Mouse (Mus musculus): ENCODE results near the gene Cacna2d1.
A peak's percentile ranks its signal among the peaks of the same experiment; 100 is the strongest.

The Cacna2d1 gene

GRCm38 (mm10) chr5:15983354-15983753 lies 48.9 kb downstream of the Cacna2d1 start:
- no peak for DNase-seq (ENCODE audit: low spot score in 2 of 2)

GRCm38 (mm10) chr5:15985228-15985858 lies 50.9 kb downstream of the Cacna2d1 start:
- DNase-seq (ENCODE audit: low spot score in 2 of 2), result no peak

GRCm38 (mm10) chr5:15985901-15986300 lies 51.4 kb downstream of the Cacna2d1 start:
- no peak for DNase-seq (ENCODE audit: low spot score in 2 of 2)

GRCm38 (mm10) chr5:15991428-15992139 lies 57.1 kb downstream of the Cacna2d1 start:
- no peak for DNase-seq (ENCODE audit: low spot score in 2 of 2)

- no peak for DNase-seq (ENCODE audit: low spot score in 2 of 2)
Measured at GRCm38 (mm10) chr5:15993252-15993944, 58.9 kb downstream of the Cacna2d1 start.

- DNase-seq (ENCODE audit: low spot score in 2 of 2), result no peak
Measured at GRCm38 (mm10) chr5:15997190-15997589, 62.7 kb downstream of the Cacna2d1 start.

- no peak for DNase-seq (ENCODE audit: low spot score in 2 of 2)
Measured at GRCm38 (mm10) chr5:15997769-15998168, 63.3 kb downstream of the Cacna2d1 start.

GRCm38 (mm10) chr5:16000917-16001316 lies 66.4 kb downstream of the Cacna2d1 start:
- no peak for DNase-seq (ENCODE audit: low spot score in 2 of 2)

GRCm38 (mm10) chr5:16002431-16003063 lies 68.1 kb downstream of the Cacna2d1 start:
- no peak for DNase-seq (ENCODE audit: low spot score in 2 of 2)

GRCm38 (mm10) chr5:16004305-16004704 lies 69.8 kb downstream of the Cacna2d1 start:
- no peak for DNase-seq (ENCODE audit: low spot score in 2 of 2)

- no peak for DNase-seq (ENCODE audit: low spot score in 2 of 2)
Measured at GRCm38 (mm10) chr5:16006964-16007363, 72.5 kb downstream of the Cacna2d1 start.

GRCm38 (mm10) chr5:16013649-16014048 lies 79.2 kb downstream of the Cacna2d1 start:
- no peak for DNase-seq (ENCODE audit: low spot score in 2 of 2)

- no peak for DNase-seq (ENCODE audit: low spot score in 2 of 2)
Measured at GRCm38 (mm10) chr5:16014392-16014791, 79.9 kb downstream of the Cacna2d1 start.

GRCm38 (mm10) chr5:16024626-16025417 lies 90.3 kb downstream of the Cacna2d1 start:
- DNase-seq (ENCODE audit: low spot score in 2 of 2), result no peak

- no peak for DNase-seq (ENCODE audit: low spot score in 2 of 2)
Measured at GRCm38 (mm10) chr5:16028881-16029280, 94.4 kb downstream of the Cacna2d1 start.

- DNase-seq (ENCODE audit: low spot score in 2 of 2), result no peak
Measured at GRCm38 (mm10) chr5:16029481-16029880, 95.0 kb downstream of the Cacna2d1 start.

GRCm38 (mm10) chr5:16033569-16033968 lies 99.1 kb downstream of the Cacna2d1 start:
- DNase-seq (ENCODE audit: low spot score in 2 of 2), result no peak

GRCm38 (mm10) chr5:16035259-16035658 lies 100.8 kb downstream of the Cacna2d1 start:
- no peak for DNase-seq (ENCODE audit: low spot score in 2 of 2)

- no peak for DNase-seq (ENCODE audit: low spot score in 2 of 2)
Measured at GRCm38 (mm10) chr5:16045147-16045878, 110.8 kb downstream of the Cacna2d1 start.

GRCm38 (mm10) chr5:16047452-16048191 lies 113.1 kb downstream of the Cacna2d1 start:
- DNase-seq (ENCODE audit: low spot score in 2 of 2), result peak in 1 of 2 experiments; percentile 40
